Mouse (Mus musculus) gastrocnemius, postnatal 14 days (tissue): ENCODE data around the gene Ctsw. TPM values are rescaled to one million over a fixed set of nuclear protein-coding genes. Genes with fewer than 3 reads are reported as not detected.

Source experiments
- DNase-seq: peaks from one replicate; pipeline ENCODE4 v3.0.0; 2021; ENCODE audit warnings: mixed read lengths
- intact Hi-C: fragments of 180-260 bp; cut with DNase I; formaldehyde crosslinking; loops from one replicate; pipeline ENCODE4 v1.15.1; 2025; ENCODE audit warnings: low total_unique reads
- total RNA-seq, 2 experiments: library from RNA; stranded (reverse); gene quantifications; 2 replicates each; pipeline ENCODE4 v1.2.3; 2021

Gene Ctsw
- total RNA-seq, 2 experiments from 2014 or later, result not detected

DNA sequence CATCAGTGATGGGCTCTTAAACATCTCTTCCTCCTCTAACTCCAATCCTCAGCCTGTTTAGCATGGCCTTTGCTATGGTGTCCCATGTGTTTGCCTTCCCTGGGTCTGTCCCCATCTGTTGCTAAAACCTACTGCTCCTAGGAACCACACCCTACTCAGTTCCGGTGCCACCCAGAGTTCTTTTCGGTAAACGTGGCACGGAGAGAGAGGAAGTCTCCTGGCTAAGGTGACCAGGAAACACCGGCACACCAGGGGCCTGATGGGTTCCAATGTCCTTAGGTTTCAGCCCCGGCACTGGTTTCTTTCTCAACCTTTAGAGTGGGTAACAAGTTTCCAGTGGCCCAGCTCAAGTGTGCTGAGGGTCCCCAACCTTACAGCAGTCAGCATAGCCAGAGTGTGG lies 47.7 kb downstream of the Ctsw start:
- intact Hi-C loops, result no loop called here
- no peak for DNase-seq

DNA sequence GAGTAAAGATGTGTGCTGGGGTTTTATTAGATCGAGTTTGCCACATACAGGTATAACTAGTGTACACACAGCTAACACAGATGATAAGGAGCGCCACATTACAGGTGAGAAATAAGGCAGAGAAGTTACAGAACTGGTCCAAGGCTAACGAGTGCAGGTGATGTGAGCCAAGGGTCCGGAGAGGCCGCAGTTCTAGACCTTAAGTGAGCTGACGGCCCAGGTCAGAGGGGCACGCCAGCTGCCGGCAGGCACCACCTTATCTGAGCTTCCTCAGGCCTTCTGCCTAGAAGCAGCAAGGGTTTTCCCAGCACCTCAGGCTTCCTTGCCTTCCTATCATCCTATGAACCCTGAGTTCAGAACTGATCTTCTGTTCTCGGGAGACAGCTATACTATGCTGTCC lies 48.7 kb downstream of the Ctsw start:
- intact Hi-C loops, result no loop called here
- no peak for DNase-seq

DNA sequence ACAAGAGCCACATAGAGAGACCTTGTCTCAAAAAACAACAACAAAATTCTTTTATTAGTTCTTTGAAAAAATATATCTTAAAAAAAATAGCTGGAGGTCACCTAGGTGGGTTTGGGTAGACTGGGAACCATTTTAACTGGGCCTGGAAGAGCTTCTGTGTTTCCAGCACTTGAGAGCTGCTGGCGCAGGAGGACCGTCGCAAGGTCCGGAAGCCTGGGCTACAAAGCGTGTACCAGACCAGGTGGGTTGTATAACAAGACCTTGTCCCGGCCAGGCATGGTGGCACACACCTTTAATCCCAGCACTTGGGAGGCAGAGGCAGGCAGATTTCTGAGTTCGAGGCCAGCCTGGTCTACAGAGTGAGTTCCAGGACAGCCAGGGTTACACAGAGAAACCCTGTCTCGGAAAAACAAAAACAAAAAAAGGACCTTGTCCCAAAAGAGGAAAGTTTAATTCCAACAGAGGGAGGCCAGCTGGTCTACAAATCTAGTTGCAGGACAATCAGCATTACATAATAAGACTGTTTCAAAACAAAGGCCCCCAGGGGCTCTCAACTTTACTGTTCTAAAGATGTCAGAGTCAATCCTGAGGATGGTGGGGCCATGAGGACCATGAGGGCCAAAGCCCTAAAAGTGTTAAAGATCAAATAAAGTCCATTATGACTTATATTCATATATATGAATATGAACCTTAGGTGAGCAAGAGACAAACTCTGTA lies 49.4 kb downstream of the Ctsw start:
- no peak for DNase-seq
- intact Hi-C loops, result no loop called here

Other genes with a start within 250 kb of the Ctsw start
- 1 to 10 TPM; 6.7 to 7.7 TPM for gene Pacs1, start 195.4 kb downstream of the Ctsw start, total RNA-seq
- 10 to 100 TPM; 72.1 to 72.6 TPM for gene Sf3b2, start 173.1 kb downstream of the Ctsw start, total RNA-seq
- under 1 TPM in 1 of 2 experiments, not detected in 1; 0.16 TPM for gene Gal3st3, start 170.2 kb downstream of the Ctsw start, total RNA-seq
- gene Catsper1, start 132.8 kb downstream of the Ctsw start, total RNA-seq, result not detected
- gene Cst6, start 118.9 kb downstream of the Ctsw start, total RNA-seq, result 1 to 10 TPM; 7.1 to 7.4 TPM
- gene Eif1ad, start 101.8 kb downstream of the Ctsw start, total RNA-seq, result 10 to 100 TPM; 11.4 to 13.1 TPM
- gene Banf1, start 101.3 kb downstream of the Ctsw start, total RNA-seq, result 100 to 1,000 TPM; 123 to 126 TPM
- 10 to 100 TPM; 28.0 to 39.0 TPM for gene Sart1, start 79.8 kb downstream of the Ctsw start, total RNA-seq
- under 1 TPM; 0.58 to 0.70 TPM for gene Tsga10ip, start 66.0 kb downstream of the Ctsw start, total RNA-seq
- gene Drap1, start 43.5 kb downstream of the Ctsw start, total RNA-seq, result 100 to 1,000 TPM; 550 to 558 TPM
- 10 to 100 TPM; 45.1 to 48.4 TPM for gene AI837181, start 43.4 kb downstream of the Ctsw start, total RNA-seq
- gene Fosl1, start 21.0 kb downstream of the Ctsw start, total RNA-seq, result not detected
- gene Ccdc85b, start 10.6 kb downstream of the Ctsw start, total RNA-seq, result 1 to 10 TPM; 6.4 to 7.2 TPM
- 10 to 100 TPM; 42.0 to 44.8 TPM for gene Fibp, start 7.9 kb downstream of the Ctsw start, total RNA-seq
- gene Efemp2, start 5.4 kb upstream of the Ctsw start, total RNA-seq, result 10 to 100 TPM; 14.8 to 21.3 TPM
- 10 to 100 TPM; 23.5 to 27.0 TPM for gene Mus81, start 19.9 kb upstream of the Ctsw start, total RNA-seq
- gene Cfl1, start 21.9 kb upstream of the Ctsw start, total RNA-seq, result 100 to 1,000 TPM; 172 to 240 TPM
- under 1 TPM; 0.41 to 0.82 TPM for gene 1700020D05Rik, start 35.3 kb upstream of the Ctsw start, total RNA-seq
- gene Snx32, start 42.0 kb upstream of the Ctsw start, total RNA-seq, result 1 to 10 TPM; 5.7 to 6.5 TPM
- gene Ovol1, start 92.1 kb upstream of the Ctsw start, total RNA-seq, result not detected
- gene Ap5b1, start 99.5 kb upstream of the Ctsw start, total RNA-seq, result 1 to 10 TPM; 1.8 to 2.4 TPM
- 10 to 100 TPM; 39.1 to 46.1 TPM for gene Rnaseh2c, start 133.4 kb upstream of the Ctsw start, total RNA-seq
- gene Kat5, start 141.7 kb upstream of the Ctsw start, total RNA-seq, result 10 to 100 TPM; 22.0 to 25.9 TPM
- gene Rela, start 169.0 kb upstream of the Ctsw start, total RNA-seq, result 10 to 100 TPM; 17.1 to 21.9 TPM
- gene Sipa1, start 195.2 kb upstream of the Ctsw start, total RNA-seq, result 10 to 100 TPM; 19.3 to 22.4 TPM
- 10 to 100 TPM; 16.7 TPM for gene Map3k11, start 220.2 kb upstream of the Ctsw start, total RNA-seq
- gene Pcnx3, start 220.4 kb upstream of the Ctsw start, total RNA-seq, result 10 to 100 TPM; 15.3 to 17.6 TPM
- not detected for gene Kcnk7, start 235.9 kb upstream of the Ctsw start, total RNA-seq